In the genomic region with DNA sequence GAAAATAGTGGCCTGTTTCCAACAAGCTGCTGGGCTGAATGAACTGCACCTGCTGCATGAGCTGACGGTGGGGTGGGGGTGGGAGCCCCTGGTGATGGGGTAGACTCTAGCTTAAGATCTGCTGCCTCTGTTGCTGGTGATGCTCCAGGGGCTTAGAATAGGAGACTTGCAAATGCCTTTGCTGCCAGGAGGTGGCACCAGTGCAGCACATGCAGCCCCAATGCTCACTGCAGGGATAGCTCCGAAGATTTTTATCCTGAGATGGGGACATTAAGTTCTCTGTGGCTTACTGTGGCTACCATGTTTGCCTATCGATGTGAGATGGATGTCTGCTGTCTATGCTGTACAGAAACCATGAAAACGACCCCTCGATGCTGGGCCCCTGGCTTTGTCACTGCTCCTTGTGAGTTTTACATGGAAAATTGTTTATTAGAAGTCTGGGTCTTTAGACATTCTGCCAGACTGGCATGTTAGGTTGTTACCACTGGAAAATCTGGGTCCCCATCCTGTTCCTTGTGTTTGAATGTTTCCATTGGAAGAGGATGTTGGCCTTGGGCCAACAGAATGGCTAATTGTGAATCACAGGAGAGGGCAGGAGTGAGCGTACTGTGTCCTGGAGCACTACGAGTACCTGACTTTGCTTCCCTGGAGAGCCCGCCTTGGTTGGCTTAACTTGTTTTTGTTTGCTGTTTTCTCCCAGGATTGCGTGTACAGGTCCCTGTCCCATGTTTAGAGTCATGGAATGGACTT, we compare ENCODE assay signal across 9 mouse cellular contexts.
DNase-seq lines count a peak whose midpoint lies in the region; ATAC-seq and TF ChIP-seq lines count a peak whose summit lies in the region.
"Had no signal": no experiment of that assay in that cellular context is flagged by ENCODE, and none has a peak within 500 bp of the region (broad histone marks: within the 10 kb centered on the region; RNA-seq: fewer than 3 reads in every experiment).

No protein-coding gene starts in this region.

- TF ChIP-seq CTCF in kidney, adult 2 months (conservative IDR thresholded peaks at IDR 0.05; ENCODE audit: insufficient read depth, insufficient read length, low read depth, low read length) = peak; percentile 85

- H3K36me3 ChIP-seq in kidney, adult 2 months (ENCODE audit: control insufficient read depth, insufficient read depth, low read length) = no peaks in the 10 kb centered on the region
- no peaks in the 10 kb centered on the region for H3K36me3 ChIP-seq in kidney, embryonic 14.5 days (ENCODE audit: control insufficient read depth, insufficient read depth, low read length)
- no peaks in the 10 kb centered on the region for H3K36me3 ChIP-seq in forebrain, embryonic 12.5 days (replicated peaks)
- no peaks in the 10 kb centered on the region for H3K36me3 ChIP-seq in limb, embryonic 11.5 days (ENCODE audit: control insufficient read depth, insufficient read depth, low read length)

- no peak overlapping the region for H3K9ac ChIP-seq in kidney, embryonic 14.5 days (ENCODE audit: low read depth, low read length)
- H3K9ac ChIP-seq in forebrain, embryonic 12.5 days = no peak overlapping the region
- no peak overlapping the region for H3K9ac ChIP-seq in limb, embryonic 11.5 days (ENCODE audit: low read length)

- H3K27me3 ChIP-seq in kidney, adult 2 months (replicated peaks; ENCODE audit: control insufficient read depth, insufficient read depth, low read length) = no peaks in the 10 kb centered on the region
- H3K27me3 ChIP-seq in kidney, embryonic 14.5 days (ENCODE audit: control insufficient read depth, insufficient read depth, low read length) = peaks cover 2% of the 10 kb centered on the region; the same call in 1 of the 2 replicates
- peaks cover 19% of the 10 kb centered on the region for H3K27me3 ChIP-seq in forebrain, embryonic 12.5 days
- H3K27me3 ChIP-seq in limb, embryonic 11.5 days (ENCODE audit: control insufficient read depth, insufficient read depth, low read length) = peaks cover 19% of the 10 kb centered on the region
- H3K27me3 ChIP-seq: megakaryocyte, embryonic 14.5 days had no signal

- ATAC-seq in kidney, embryonic 14.5 days (ENCODE audit: low FRiP score, low TSS enrichment) = no peak
- ATAC-seq in forebrain, embryonic 12.5 days (ENCODE audit: low FRiP score) = peak; percentile 75
- ATAC-seq in limb, embryonic 11.5 days (ENCODE audit: insufficient number of reproducible peaks, low FRiP score, low TSS enrichment, low read depth) = no peak

- H3K4me3 ChIP-seq in kidney, adult 2 months (ENCODE audit: insufficient read depth, low read depth, low read length) = no peak overlapping the region
- H3K4me3 ChIP-seq in kidney, embryonic 14.5 days (ENCODE audit: low read length) = no peak overlapping the region
- H3K4me3 ChIP-seq in forebrain, embryonic 12.5 days (replicated peaks) = no peak overlapping the region
- H3K4me3 ChIP-seq in limb, embryonic 11.5 days (ENCODE audit: low read depth, low read length) = no peak overlapping the region
- H3K4me3 ChIP-seq: megakaryocyte, embryonic 14.5 days had no signal

- no peak for TF ChIP-seq POLR2A in kidney, adult 2 months (IDR thresholded peaks at IDR 0.05; ENCODE audit: low read depth, low read length)

- peaks cover 6% of the 10 kb centered on the region for H3K4me1 ChIP-seq in kidney, adult 2 months (ENCODE audit: control insufficient read depth, insufficient read depth, low read length)
- no peaks in the 10 kb centered on the region for H3K4me1 ChIP-seq in kidney, embryonic 14.5 days (ENCODE audit: control insufficient read depth, insufficient read depth, low read length)
- no peaks in the 10 kb centered on the region for H3K4me1 ChIP-seq in forebrain, embryonic 12.5 days
- 0 out of 2 replicates have a peak, but pooled peaks cover 6% of the 10 kb centered on the region for H3K4me1 ChIP-seq in limb, embryonic 11.5 days (ENCODE audit: control insufficient read depth, insufficient read depth, low read length)

- WGBS in kidney, adult 2 months = 48% methylated on average over 9 of the region's 9 CpGs
- WGBS in kidney, embryonic 14.5 days = 66% methylated on average over 9 of the region's 9 CpGs
- 65% methylated on average over 9 of the region's 9 CpGs for WGBS in forebrain, embryonic 12.5 days
- 66% methylated on average over 9 of the region's 9 CpGs for WGBS in limb, embryonic 11.5 days

- no peaks in the 10 kb centered on the region for H3K9me3 ChIP-seq in kidney, embryonic 14.5 days (ENCODE audit: control insufficient read depth, low read length)
- H3K9me3 ChIP-seq in forebrain, embryonic 12.5 days = no peaks in the 10 kb centered on the region
- no peaks in the 10 kb centered on the region for H3K9me3 ChIP-seq in limb, embryonic 11.5 days (ENCODE audit: control insufficient read depth, low read length)
- H3K9me3 ChIP-seq: megakaryocyte, embryonic 14.5 days had no signal

- H3K4me2 ChIP-seq in kidney, embryonic 14.5 days (replicated peaks; ENCODE audit: low read depth, low read length) = no peak overlapping the region
- no peak overlapping the region for H3K4me2 ChIP-seq in forebrain, embryonic 12.5 days
- no peak overlapping the region for H3K4me2 ChIP-seq in limb, embryonic 11.5 days (ENCODE audit: low read depth, severe bottlenecking)

- DNase-seq in kidney, adult 2 months = peak; percentile 42
- peak; percentile 49 for DNase-seq in adrenal gland, postnatal 25 days
- peak; percentile 16 for DNase-seq in induced T-regulatory cell, adult 2 months (ENCODE audit: low read depth)
- peak; percentile 55 for DNase-seq in limb, embryonic 11.5 days (ENCODE audit: low spot score)
- peak; percentile 20 for DNase-seq in ovary, postnatal 14 days (ENCODE audit: low spot score)
- DNase-seq in yolk sac, embryonic 10.5 days (ENCODE audit: low spot score) = no peak

- H3K27ac ChIP-seq in kidney, adult 2 months (ENCODE audit: insufficient read depth, low read depth, low read length) = no peak overlapping the region
- H3K27ac ChIP-seq in kidney, embryonic 14.5 days (ENCODE audit: low read depth, low read length) = no peak overlapping the region
- no peak overlapping the region for H3K27ac ChIP-seq in forebrain, embryonic 12.5 days
- no peak overlapping the region for H3K27ac ChIP-seq in limb, embryonic 11.5 days (replicated peaks; ENCODE audit: low read depth, low read length)
